Mouse (Mus musculus) liver, embryonic 14.5 days (tissue): ENCODE measurements around the gene Prkn.

Experiments
- CTCF ChIP-seq: IDR thresholded peaks from 2 replicates; pipeline ENCODE4 v1.5.1; 2016; ENCODE audit warnings: antibody characterized with exemption, low read depth, control low read depth
- EP300 ChIP-seq: IDR thresholded peaks from 2 replicates; pipeline ENCODE4 v1.6.1; 2016; ENCODE audit warnings: antibody characterized with exemption, low read depth

DNA sequence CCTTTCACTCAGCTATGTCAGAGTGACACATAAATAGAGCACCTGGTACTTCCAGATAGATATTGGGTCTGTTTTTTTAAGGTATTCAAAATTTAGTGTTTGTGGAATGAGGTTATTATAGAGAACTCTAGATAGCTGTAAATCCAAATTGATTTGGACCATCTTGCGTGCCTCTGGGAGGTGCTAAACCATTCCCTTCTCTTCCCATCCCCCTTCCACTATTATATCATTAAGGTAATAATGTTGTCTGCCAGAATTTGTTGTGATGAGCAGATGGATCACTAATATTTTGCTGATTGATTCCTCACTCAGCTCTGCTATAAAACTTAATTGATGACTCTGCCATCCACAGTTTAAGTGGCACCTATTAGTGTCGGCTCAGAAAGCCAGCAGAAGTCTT, 625.9 kb downstream of the Prkn start:
- TF ChIP-seq CTCF (no peak), EP300 (no peak)
